Mouse (Mus musculus): ENCODE results near the gene Nusap1. TPM values are rescaled to one million over a fixed set of nuclear protein-coding genes. Genes with fewer than 3 reads are reported as not detected.
"Not testable (repeated sequence)": the region's sequence is repeated elsewhere in the genome, so short reads cannot be mapped to it uniquely, and the experiment has no call there.

The Nusap1 gene
- total and polyA plus RNA-seq, 3 experiments = 29.0 to 92.7 (median 41.1) TPM

- in situ Hi-C loops (cut with MboI; ENCODE audit: low pct_ligation_motif_present, low pct_unique_long_range_greater_than_20kb, low sequenced_read_pairs) (no loop called here), dilution Hi-C loops (cut with MboI; ENCODE audit: extremely low pct_ligation_motif_present, extremely low pct_unique_long_range_greater_than_20kb, low sequenced_read_pairs) (no loop called here)
- Histone ChIP-seq H3K27me3 (replicated peaks) (no peaks in the 10 kb centered on the region), H3K9me3 (replicated peaks; ENCODE audit: low read length) (no peaks in the 10 kb centered on the region), H3K9ac (ENCODE audit: insufficient read depth, low read depth) (peak within 1 kb of the TSS; percentile 81), H3K4me3 (replicated peaks in 1 of 3; ENCODE audit: low read depth in 2 of 3, low read length in 2 of 3, poor library complexity in 1 of 3) (peak within 1 kb of the TSS; percentile 88 to 92 (median 89)), H3K27ac (ENCODE audit: insufficient read depth, low read depth) (peak within 1 kb of the TSS; percentile 68), H3K36me3 (replicated peaks in 1 of 2; ENCODE audit: control insufficient read depth in 1 of 2, insufficient read depth in 1 of 2, low read length in 1 of 2) (peaks cover 19 to 29% of the 10 kb centered on the region in 2 experiments), H3K4me1 (ENCODE audit: control insufficient read depth in 1 of 2, insufficient read depth in 2 of 2) (peaks cover 0 to 20% of the 10 kb centered on the region in 2 experiments; a peak in 2 of 4 replicates), H3K79me2 (replicated peaks; ENCODE audit: control insufficient read depth, extremely low read depth, insufficient read depth, poor library complexity, severe bottlenecking) (peaks cover 19% of the 10 kb centered on the region), H3K4me2 (ENCODE audit: insufficient read depth, low read depth, poor library complexity, severe bottlenecking) (peak within 1 kb of the TSS; percentile 100)
- peak; percentile 81 for DNase-seq (ENCODE audit: extremely low read depth)
- TF ChIP-seq MAX (IDR thresholded peaks at IDR 0.05; ENCODE audit: low read length) (0 out of 2 replicates have a peak, but pooled peaks have one; percentile 42), ELF1 (IDR thresholded peaks at IDR 0.05; ENCODE audit: low read depth, low read length) (peak; percentile 82), TCF12 (IDR thresholded peaks at IDR 0.05; ENCODE audit: low read depth, low read length) (peak; percentile 90), EP300 (IDR thresholded peaks at IDR 0.05; ENCODE audit: low read length) (no peak), RCOR1 (conservative IDR thresholded peaks at IDR 0.05; ENCODE audit: low read depth, low read length) (no peak), NELFE (IDR thresholded peaks at IDR 0.05; ENCODE audit: low read depth, low read length) (peak; percentile 86), SIN3A (IDR thresholded peaks at IDR 0.05; ENCODE audit: low read length) (peak; percentile 95), JUND (conservative IDR thresholded peaks at IDR 0.05; ENCODE audit: low read depth, low read length) (peak; percentile 57), ETS1 (conservative IDR thresholded peaks at IDR 0.05; ENCODE audit: low read depth, low read length) (0 out of 2 replicates have a peak, but pooled peaks have one; percentile 26), MXI1 (IDR thresholded peaks at IDR 0.05; ENCODE audit: low read depth, low read length) (peak; percentile 88), E2F4 (IDR thresholded peaks at IDR 0.05; ENCODE audit: insufficient replicate concordance, low read depth, low read length) (peak; percentile 52; the same call in 1 of the 2 replicates), USF2 (conservative IDR thresholded peaks at IDR 0.05; ENCODE audit: low read depth, low read length) (no peak), POLR2A (IDR thresholded peaks at IDR 0.05; ENCODE audit: low read depth, low read length) (peak; percentile 77), MAZ (IDR thresholded peaks at IDR 0.05; ENCODE audit: low read depth, low read length) (peak; percentile 84; the same call in 1 of the 2 replicates), RAD21 (IDR thresholded peaks at IDR 0.05; ENCODE audit: low read depth, low read length) (no peak), ZKSCAN1 (IDR thresholded peaks at IDR 0.05; ENCODE audit: borderline replicate concordance, low read depth, low read length) (no peak), TBP (conservative IDR thresholded peaks at IDR 0.05; ENCODE audit: low read depth, low read length) (peak; percentile 91), MEF2A (IDR thresholded peaks at IDR 0.05; ENCODE audit: borderline replicate concordance, low read depth, low read length) (peak; percentile 86), KAT2A (IDR thresholded peaks at IDR 0.05; ENCODE audit: insufficient replicate concordance, low read length) (peak; percentile 93; the same call in 1 of the 2 replicates), IRF4 (IDR thresholded peaks at IDR 0.05; ENCODE audit: low read depth, low read length) (peak; percentile 76; the same call in 1 of the 2 replicates), PAX5 (IDR thresholded peaks at IDR 0.05; ENCODE audit: low read length) (no peak), NRF1 (IDR thresholded peaks at IDR 0.05; ENCODE audit: low read depth, low read length) (peak; percentile 38; the same call in 1 of the 2 replicates), ZMIZ1 (IDR thresholded peaks at IDR 0.05; ENCODE audit: low read depth, low read length) (peak; percentile 47; the same call in 1 of the 2 replicates), POLR2AphosphoS2 (IDR thresholded peaks at IDR 0.05; ENCODE audit: low read depth, low read length) (no peak), HCFC1 (IDR thresholded peaks at IDR 0.05; ENCODE audit: low read depth, low read length) (peak; percentile 97), GABPA (IDR thresholded peaks at IDR 0.05; ENCODE audit: insufficient replicate concordance, low read depth, low read length) (peak; percentile 54; the same call in 1 of the 2 replicates), MYC (IDR thresholded peaks at IDR 0.05; ENCODE audit: low read depth, low read length) (peak; percentile 39; the same call in 1 of the 2 replicates)
Measured at GRCm38 (mm10) chr2:119662220-119663182, 44.4 kb downstream of the Nusap1 start, which contains the start of gene Ndufaf1. TSS of gene Ndufaf1 (minus strand) at chr2:119662827.

GRCm38 (mm10) chr2:119665744-119666143 lies 47.6 kb downstream of the Nusap1 start:
- H3K36me3 ChIP-seq (replicated peaks in 1 of 2; ENCODE audit: control insufficient read depth in 1 of 2, insufficient read depth in 1 of 2, low read length in 1 of 2); dilution Hi-C loops (cut with MboI; ENCODE audit: extremely low pct_ligation_motif_present, extremely low pct_unique_long_range_greater_than_20kb, low sequenced_read_pairs); H3K4me3 ChIP-seq (replicated peaks in 1 of 3; ENCODE audit: low read depth in 2 of 3, low read length in 2 of 3, poor library complexity in 1 of 3); H3K9me3 ChIP-seq (replicated peaks; ENCODE audit: low read length); H3K4me2 ChIP-seq (ENCODE audit: insufficient read depth, low read depth, poor library complexity, severe bottlenecking); DNase-seq (ENCODE audit: extremely low read depth); in situ Hi-C loops (cut with MboI; ENCODE audit: low pct_ligation_motif_present, low pct_unique_long_range_greater_than_20kb, low sequenced_read_pairs); H3K27ac ChIP-seq (ENCODE audit: insufficient read depth, low read depth); H3K27me3 ChIP-seq (replicated peaks); H3K9ac ChIP-seq (ENCODE audit: insufficient read depth, low read depth): not testable (repeated sequence)
- peaks cover 15% of the 10 kb centered on the region for H3K79me2 ChIP-seq (replicated peaks; ENCODE audit: control insufficient read depth, extremely low read depth, insufficient read depth, poor library complexity, severe bottlenecking)
- peaks cover 0 to 20% of the 10 kb centered on the region in 2 experiments; a peak in 2 of 4 replicates for H3K4me1 ChIP-seq (ENCODE audit: control insufficient read depth in 1 of 2, insufficient read depth in 2 of 2)
